Mouse (Mus musculus) cortical plate, adult 2 months (tissue): Measurements from ENCODE around the gene Gm49396.

Source experiments
- CTCF ChIP-seq: fragments of 200-500 bp; IDR thresholded peaks from 2 replicates; pipeline ENCODE4 v1.5.1; 2011; ENCODE audit warnings: mild to moderate bottlenecking, control low read depth, low read length; ENCODE audit not compliant: insufficient read depth; ENCODE audit errors: extremely low read depth
- POLR2A ChIP-seq: fragments of 200-500 bp; IDR thresholded peaks from 2 replicates; pipeline ENCODE4 v1.6.1; 2011; ENCODE audit warnings: mild to moderate bottlenecking, low read length, control low read depth; ENCODE audit not compliant: insufficient read depth; ENCODE audit errors: extremely low read depth

DNA sequence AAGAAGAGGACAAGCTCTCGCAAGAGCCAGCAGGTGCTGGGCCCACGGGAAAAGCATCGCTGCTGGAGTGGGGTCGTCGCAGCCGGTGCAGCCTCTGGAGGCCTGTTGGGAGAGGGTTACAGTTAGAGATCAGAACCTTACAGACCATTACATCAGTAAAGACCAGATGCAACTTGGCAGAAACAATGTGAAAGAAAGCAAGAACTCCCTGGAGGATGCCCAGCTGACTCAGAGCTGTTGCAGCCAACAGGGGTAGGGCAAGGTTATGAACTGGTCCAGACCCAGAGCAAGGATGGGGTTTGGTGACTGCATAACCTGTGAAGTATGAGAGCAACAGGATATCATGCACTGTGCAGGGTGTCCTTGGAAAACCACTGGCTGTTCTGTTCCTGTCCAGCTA is 38.7 kb upstream of the Gm49396 start:
- TF ChIP-seq CTCF: no peak
- no peak for TF ChIP-seq POLR2A
